Mouse (Mus musculus) mouse embryonic stem cell (cell line): Measurements from ENCODE around the gene Phyhd1.

Experiments used
- in situ Hi-C, 2 experiments: fragments of 300-500 bp; cut with MboI; formaldehyde crosslinking; loops; 1 replicate in 1 of 2; 3 replicates in 1 of 2; pipeline ENCODE4 v1.14.3; 2019 to 2020; ENCODE audit warnings: low sequenced_read_pairs in 2 of 2, low pct_unique_long_range_greater_than_20kb in 1 of 2, mixed read lengths in 1 of 2; ENCODE audit not compliant: unreplicated experiment in 1 of 2

The Phyhd1 gene

DNA sequence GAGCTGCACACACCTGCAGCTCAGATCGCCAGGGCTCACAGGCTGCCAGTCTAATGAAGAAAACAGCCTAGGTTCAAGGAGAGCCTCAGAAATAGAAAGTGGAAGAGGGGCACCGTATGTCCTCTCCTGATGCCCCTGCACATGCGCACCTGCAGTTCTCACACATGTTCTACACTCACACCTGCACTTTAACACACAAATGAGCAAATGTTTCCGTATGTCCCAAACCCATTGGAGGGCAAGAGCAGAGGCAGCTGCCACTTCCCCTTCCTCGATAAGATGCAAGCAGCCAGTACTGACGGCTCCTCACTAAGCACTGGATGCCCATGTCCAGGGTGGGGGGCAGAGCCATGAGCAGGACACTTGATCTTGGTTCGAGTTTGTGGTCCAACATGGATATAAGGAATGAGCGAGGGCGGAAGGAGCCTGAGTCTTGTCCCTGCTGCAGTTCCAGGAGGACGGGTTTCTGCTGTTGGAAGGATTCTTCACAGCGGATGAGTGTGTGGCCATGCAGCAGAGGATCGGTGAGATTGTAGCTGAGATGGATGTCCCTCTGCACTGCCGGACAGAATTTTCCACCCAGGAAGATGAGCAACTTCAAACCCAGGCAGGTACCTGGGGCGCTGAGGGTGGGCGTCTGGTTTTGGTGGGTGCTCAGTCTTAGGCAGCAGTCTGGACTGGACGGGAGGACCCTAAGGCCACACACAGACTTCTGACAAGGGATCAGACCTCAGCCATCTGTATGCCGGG lies 3.4 kb downstream of the Phyhd1 start:
- in situ Hi-C loops = no loop called here

- in situ Hi-C loops = no loop called here
Observed at GRCm38 (mm10) chr2:30270134-30270533, 4.1 kb downstream of the Phyhd1 start.

- in situ Hi-C loops = loop anchor here in 1 of 2 experiments (5.0 kb wide), 1 partner anchor 88 kb away; no protein-coding TSS in a partner anchor
Observed at GRCm38 (mm10) chr2:30280743-30281142, 14.7 kb downstream of the Phyhd1 start, which contains the start of gene Gm28038. Gene Gm28038 (plus strand): TSS chr2:30281043.

DNA sequence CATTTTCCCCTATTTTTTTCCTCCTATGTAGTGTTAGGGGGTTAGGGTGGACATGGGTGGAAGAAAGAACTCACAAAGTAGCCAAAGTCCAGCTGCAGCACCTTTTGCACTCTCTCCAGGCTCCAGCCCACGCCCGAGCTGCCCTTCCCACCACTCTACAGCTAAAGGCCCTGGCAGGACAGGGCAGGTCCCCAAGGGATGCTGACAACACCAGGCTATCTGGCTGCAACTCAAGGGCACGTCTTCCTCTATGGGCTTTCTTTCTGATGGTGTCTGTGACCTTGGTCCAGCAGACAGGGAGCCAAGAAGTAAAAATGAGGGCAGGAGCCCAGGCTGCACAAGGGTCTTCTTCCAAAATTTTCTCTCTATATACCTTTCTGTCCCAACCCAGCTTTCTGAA lies 15.6 kb downstream of the Phyhd1 start:
- in situ Hi-C loops = loop anchor here in 1 of 2 experiments (5.0 kb wide), 1 partner anchor 89 kb away; no protein-coding TSS in a partner anchor

- in situ Hi-C loops = loop anchor here in 1 of 2 experiments (5.0 kb wide), 1 partner anchor 91 kb away; no protein-coding TSS in a partner anchor
Observed at GRCm38 (mm10) chr2:30283193-30283592, 17.2 kb downstream of the Phyhd1 start.

- in situ Hi-C loops = no loop called here
Observed at GRCm38 (mm10) chr2:30285004-30285403, 19.0 kb downstream of the Phyhd1 start.

DNA sequence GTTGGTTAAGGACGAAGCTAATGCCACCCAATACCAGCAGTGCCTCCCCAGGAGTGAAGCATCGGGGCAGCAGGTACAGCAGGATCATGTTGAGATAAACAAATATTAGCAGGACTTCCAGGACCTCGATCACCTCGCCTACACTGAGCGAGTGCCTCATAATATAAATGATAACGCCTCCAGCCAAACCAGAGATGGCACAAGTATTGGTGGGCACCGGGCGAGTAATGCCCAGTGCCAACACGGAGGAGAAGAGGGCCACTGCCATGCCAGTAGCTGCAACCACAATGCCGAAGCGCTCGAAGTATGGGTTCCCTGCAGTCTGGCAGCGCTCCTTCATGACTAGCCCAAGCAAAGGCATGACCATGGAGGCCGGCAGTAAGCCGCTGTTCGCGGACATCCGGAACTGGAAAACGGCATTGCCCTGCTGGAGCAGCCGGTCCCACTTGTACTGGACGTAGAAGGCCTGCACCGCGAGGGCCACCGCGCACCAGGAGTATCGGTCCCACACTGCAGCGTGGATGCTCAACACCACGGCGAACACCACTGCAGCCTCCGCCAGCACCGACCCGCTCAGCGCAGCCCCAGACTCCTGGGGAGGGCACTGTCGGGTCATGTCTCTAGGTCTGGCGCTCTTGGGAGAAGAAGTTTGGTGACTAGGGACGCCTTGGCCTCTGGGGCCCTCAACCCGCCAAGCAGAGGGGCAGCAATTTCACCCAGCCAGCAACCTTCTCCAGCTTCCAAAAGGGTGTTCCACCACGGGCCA lies 19.6 kb downstream of the Phyhd1 start:
- in situ Hi-C loops = no loop called here

GRCm38 (mm10) chr2:30286192-30287026 lies 20.4 kb downstream of the Phyhd1 start, which contains the start of the genes Dolk and Nup188:
Gene Dolk (minus strand): TSS chr2:30286334.
Gene Nup188 (plus strand): TSS chr2:30286397.
- in situ Hi-C loops = no loop called here

DNA sequence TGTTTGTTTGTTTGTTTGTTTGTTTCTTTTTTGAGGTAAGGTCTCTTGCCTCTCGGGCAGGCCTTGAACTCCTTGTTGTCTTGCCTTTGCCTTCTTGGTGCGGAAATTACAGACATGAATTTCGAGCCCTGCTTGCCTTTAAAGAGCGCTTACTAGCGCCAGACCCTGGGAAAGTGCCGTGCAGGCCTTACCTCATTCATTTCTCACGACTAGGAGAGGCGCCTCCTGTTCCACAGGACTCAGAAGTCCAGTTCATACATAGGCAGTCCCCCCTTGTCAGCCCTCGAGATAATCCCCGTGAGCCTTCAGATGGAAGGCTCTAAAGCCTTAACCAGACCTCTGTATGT lies 21.0 kb downstream of the Phyhd1 start:
- in situ Hi-C loops = no loop called here

- in situ Hi-C loops = no loop called here
Observed at GRCm38 (mm10) chr2:30299525-30299924, 33.5 kb downstream of the Phyhd1 start.

- in situ Hi-C loops = loop anchor here (10.0 to 25.0 kb wide), 2 partner anchors 288 to 405 kb away; no protein-coding TSS in a partner anchor
Observed at GRCm38 (mm10) chr2:30299966-30300365, 34.0 kb downstream of the Phyhd1 start.

DNA sequence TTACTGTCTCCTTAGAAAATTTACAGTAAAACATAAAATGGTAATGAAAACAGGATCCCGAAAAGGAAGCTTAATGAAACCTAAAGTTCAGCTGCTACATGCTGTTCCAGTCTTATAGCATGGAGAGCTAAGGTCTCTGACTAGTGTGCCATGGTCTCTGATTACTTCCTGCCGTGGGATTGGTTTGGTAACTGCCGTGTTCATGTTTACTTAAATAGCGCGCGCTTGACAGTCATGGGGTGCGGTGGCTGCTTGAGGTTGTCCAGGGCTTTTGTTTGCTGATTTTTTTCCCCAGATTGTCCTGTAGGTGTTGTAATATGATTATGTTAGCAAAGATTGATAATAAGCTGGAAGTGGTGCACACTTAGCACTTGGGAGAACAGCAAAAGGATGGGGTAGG lies 40.1 kb downstream of the Phyhd1 start:
- in situ Hi-C loops = loop anchor here (10.0 to 25.0 kb wide), 2 partner anchors 294 to 411 kb away; no protein-coding TSS in a partner anchor

DNA sequence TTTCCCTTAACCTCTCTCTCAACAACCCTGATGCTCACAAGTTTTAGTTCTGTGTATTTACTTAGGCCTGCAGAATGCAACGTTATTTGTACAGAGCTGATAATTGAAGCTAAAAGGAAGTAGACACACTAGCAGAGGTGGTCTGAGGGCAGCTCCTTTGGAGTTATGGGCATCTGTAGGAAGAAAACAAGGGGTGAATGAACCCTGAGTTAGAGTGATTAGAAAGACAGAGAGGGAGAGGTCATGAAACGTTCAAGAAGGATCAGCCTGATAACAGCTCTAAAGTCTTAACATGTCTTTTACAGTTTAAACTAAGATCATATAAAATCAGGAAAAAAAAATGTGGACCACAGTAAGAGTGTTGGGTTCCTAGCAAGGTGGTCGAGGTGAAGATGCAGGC lies 43.3 kb downstream of the Phyhd1 start:
- in situ Hi-C loops = loop anchor here (10.0 to 25.0 kb wide), 2 partner anchors 297 to 415 kb away; no protein-coding TSS in a partner anchor

DNA sequence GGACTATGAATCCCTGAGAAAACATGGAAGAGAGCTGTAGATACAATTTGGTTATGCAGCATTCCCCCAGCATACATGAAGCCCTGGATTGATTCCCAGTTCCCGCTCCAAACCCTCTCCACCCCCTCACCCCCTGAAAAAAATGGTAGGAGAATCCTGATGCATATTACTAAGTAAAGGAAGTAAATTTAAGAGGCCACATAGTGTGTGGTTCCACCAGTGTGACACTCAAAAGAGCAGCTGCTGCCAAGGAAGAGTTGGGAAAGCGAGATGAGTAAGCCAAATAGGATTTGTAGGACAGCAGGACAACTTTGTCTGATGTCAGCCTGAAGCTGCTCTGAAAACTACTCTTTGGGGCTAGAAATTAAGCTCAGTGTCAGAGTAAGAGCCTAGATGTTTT lies 45.5 kb downstream of the Phyhd1 start:
- in situ Hi-C loops = loop anchor here in 1 of 2 experiments (25.0 kb wide), 1 partner anchor 299 kb away; no protein-coding TSS in a partner anchor

GRCm38 (mm10) chr2:30316136-30316535 lies 50.1 kb downstream of the Phyhd1 start:
- in situ Hi-C loops = loop anchor here in 1 of 2 experiments (25.0 kb wide), 1 partner anchor 304 kb away; no protein-coding TSS in a partner anchor

DNA sequence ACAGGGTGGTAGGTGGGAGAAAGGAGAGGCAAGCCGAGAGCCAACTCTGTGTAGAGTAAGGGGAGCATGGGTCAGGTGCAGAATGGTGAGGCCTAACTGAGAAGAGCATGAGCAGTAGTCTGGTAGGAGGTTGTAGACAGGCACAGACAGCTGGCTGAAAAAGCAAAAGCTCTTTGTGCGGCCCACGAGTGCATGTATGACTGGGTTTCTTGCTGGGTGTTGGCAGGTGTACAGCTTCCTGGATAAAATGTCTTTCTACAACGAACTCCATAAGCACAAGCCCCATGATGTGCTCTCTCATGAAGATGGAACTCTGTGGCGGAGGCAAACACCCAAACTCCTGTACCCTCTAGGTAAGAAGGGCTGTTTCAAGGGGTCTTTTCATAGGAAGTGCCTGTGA lies 51.0 kb downstream of the Phyhd1 start:
- in situ Hi-C loops = loop anchor here in 1 of 2 experiments (25.0 kb wide), 1 partner anchor 305 kb away; no protein-coding TSS in a partner anchor

DNA sequence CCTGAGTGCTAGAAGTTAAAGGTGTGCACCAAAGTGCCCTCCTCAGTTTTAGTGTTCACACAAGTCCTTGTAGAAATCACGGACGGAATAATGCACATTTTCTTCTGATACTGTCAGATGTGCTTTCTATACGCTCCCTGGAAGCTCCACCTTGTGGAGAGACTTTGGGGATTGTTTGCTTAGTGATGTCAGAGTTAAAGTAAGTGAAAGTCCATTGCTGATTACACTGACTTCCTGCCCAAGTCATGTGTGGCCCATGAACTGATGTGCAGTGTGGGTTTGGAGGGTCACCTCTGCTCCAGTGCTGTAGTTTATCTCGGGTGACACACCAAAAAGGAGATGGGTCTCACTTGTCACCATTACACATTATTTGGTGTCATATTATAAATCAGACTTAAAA lies 53.3 kb downstream of the Phyhd1 start:
- in situ Hi-C loops = loop anchor here in 1 of 2 experiments (25.0 kb wide), 1 partner anchor 307 kb away; no protein-coding TSS in a partner anchor

- in situ Hi-C loops = loop anchor here in 1 of 2 experiments (25.0 kb wide), 1 partner anchor 311 kb away; no protein-coding TSS in a partner anchor
Observed at GRCm38 (mm10) chr2:30323111-30323510, 57.1 kb downstream of the Phyhd1 start.
